Mouse (Mus musculus): ENCODE measurements around the gene Fbxl14.

DNA sequence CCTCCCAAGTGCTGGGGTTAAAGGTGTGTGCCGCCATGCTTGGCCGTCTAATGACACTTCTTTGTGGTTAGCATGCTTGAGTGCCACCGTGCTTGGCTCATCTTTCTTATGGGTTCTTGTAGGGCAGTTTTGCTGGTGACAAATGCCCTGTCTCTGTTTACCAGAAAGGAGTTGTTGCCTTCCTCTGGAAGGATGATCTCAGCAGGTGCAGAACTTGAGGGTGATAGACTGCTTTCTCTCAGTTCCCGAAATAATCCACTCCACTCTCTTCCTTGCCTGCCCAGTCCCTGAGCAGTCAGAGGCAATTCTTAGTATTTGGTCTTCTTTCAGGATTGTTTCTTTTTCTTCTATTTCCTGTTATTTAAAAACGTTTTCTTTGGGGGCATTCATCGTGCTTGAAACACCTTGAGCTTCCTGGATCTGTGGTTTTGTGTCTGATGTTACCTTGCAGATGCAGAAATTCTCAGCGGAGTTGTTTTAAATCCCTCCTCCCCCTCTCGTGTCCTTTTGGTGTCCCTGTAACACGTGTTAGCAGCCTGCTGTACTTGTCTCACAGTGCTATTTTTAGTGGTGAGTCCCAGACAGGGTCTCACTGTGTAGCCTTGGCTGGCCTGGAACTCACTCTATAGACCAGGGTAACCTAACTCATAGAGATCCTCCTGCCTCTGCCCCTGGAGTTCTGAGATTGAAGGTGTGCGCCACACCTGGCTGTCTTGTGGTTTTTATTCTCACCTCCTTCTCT lies 29.3 kb downstream of the Fbxl14 start:
- TF ChIP-seq CTCF (conservative IDR thresholded peaks at IDR 0.05; ENCODE audit: low read length) (no peak), NANOG (IDR thresholded peaks at IDR 0.05; ENCODE audit: borderline replicate concordance, low read length) (no peak)
